Mouse (Mus musculus): ENCODE data around the gene Ccnyl1. TPM values are rescaled to one million over a fixed set of nuclear protein-coding genes. Genes with fewer than 3 reads are reported as not detected.

Gene Ccnyl1
- polyA plus RNA-seq, 1 experiment from 2014 or later: 8.9 TPM

- Histone ChIP-seq H3K9me3 (ENCODE audit: control insufficient read depth, low read depth, low read length) (no peaks in the 10 kb centered on the region), H3K4me1 (ENCODE audit: control insufficient read depth, insufficient read depth, low read length) (peaks cover 15% of the 10 kb centered on the region), H3K27ac (ENCODE audit: low read length) (peak overlapping the region; percentile 21; the same call in 1 of the 2 replicates), H3K9ac (replicated peaks; ENCODE audit: low read depth, low read length) (no peak overlapping the region), H3K4me3 (ENCODE audit: low read depth, low read length) (no peak overlapping the region), H3K4me2 (replicated peaks; ENCODE audit: low read depth, low read length) (no peak overlapping the region), H3K27me3 (ENCODE audit: control insufficient read depth, insufficient read depth, low read length) (no peaks in the 10 kb centered on the region), H3K36me3 (ENCODE audit: control insufficient read depth, insufficient read depth, low read length) (no peaks in the 10 kb centered on the region)
- ATAC-seq (ENCODE audit: insufficient number of reproducible peaks, insufficient read depth, low FRiP score, low read depth): no peak
- WGBS: 47% methylated on average over 10 of the region's 10 CpGs
Measured at GRCm38 (mm10) chr1:64756640-64757030, 66.4 kb downstream of the Ccnyl1 start.

- no peak overlapping the region for H3K9ac ChIP-seq (replicated peaks; ENCODE audit: low read depth, low read length)
- H3K27ac ChIP-seq (ENCODE audit: low read length): no peak overlapping the region
- H3K36me3 ChIP-seq (ENCODE audit: control insufficient read depth, insufficient read depth, low read length): no peaks in the 10 kb centered on the region
- ATAC-seq (ENCODE audit: insufficient number of reproducible peaks, insufficient read depth, low FRiP score, low read depth): peak; percentile 88
- 19% methylated on average over 2 of the region's 2 CpGs for WGBS
- H3K4me1 ChIP-seq (ENCODE audit: control insufficient read depth, insufficient read depth, low read length): peaks cover 15% of the 10 kb centered on the region
- no peak overlapping the region for H3K4me3 ChIP-seq (ENCODE audit: low read depth, low read length)
- no peaks in the 10 kb centered on the region for H3K27me3 ChIP-seq (ENCODE audit: control insufficient read depth, insufficient read depth, low read length)
- H3K9me3 ChIP-seq (ENCODE audit: control insufficient read depth, low read depth, low read length): no peaks in the 10 kb centered on the region
- H3K4me2 ChIP-seq (replicated peaks; ENCODE audit: low read depth, low read length): no peak overlapping the region
Measured at GRCm38 (mm10) chr1:64757254-64757653, 67.0 kb downstream of the Ccnyl1 start.

DNA sequence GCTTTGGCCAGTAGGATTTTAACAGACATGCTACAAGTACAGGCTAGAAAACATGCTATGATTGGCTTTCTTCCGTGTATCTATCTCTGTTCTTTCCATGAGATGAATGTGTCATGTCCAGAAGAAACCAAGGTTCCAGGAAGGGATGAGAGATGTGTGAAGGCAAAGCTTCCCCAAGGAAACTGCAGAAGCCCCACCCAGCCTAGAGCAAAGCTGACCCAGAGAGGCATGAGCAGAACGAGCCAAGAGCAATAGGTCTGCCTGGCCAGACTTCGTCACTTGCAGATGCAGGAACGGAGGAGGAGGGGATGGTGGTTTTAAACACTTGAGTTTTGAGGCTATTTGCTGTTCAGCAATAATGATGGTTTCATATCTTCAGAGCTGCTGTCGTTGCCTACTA is 67.5 kb downstream of the Ccnyl1 start:
- Histone ChIP-seq H3K9ac (replicated peaks; ENCODE audit: low read depth, low read length) (no peak overlapping the region), H3K4me3 (ENCODE audit: low read depth, low read length) (no peak overlapping the region), H3K27me3 (ENCODE audit: control insufficient read depth, insufficient read depth, low read length) (no peaks in the 10 kb centered on the region), H3K9me3 (ENCODE audit: control insufficient read depth, low read depth, low read length) (no peaks in the 10 kb centered on the region), H3K4me1 (ENCODE audit: control insufficient read depth, insufficient read depth, low read length) (peaks cover 15% of the 10 kb centered on the region), H3K27ac (ENCODE audit: low read length) (no peak overlapping the region), H3K4me2 (replicated peaks; ENCODE audit: low read depth, low read length) (no peak overlapping the region), H3K36me3 (ENCODE audit: control insufficient read depth, insufficient read depth, low read length) (no peaks in the 10 kb centered on the region)
- ATAC-seq (ENCODE audit: insufficient number of reproducible peaks, insufficient read depth, low FRiP score, low read depth): no peak
- WGBS: 66% methylated on average over 5 of the region's 5 CpGs

DNA sequence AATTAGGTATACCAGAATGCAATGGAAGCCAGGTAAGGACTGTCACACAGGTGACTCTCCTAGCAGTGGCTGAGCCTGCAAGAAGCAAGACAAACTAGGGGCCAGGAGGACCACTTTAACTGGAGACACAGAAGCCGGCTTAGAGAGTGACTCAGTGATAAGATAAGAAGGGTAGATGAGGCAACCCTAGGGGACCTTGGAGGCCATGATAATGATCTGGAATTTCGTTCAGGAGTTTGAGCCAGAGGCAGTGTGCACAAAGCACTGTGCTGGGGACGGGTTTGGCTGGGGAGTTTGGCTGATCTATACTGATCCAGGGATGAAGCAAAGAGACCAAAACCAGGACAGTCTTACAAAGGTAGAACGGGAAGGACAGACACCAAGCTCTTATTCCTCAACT is 71.4 kb downstream of the Ccnyl1 start:
- Histone ChIP-seq H3K36me3 (ENCODE audit: control insufficient read depth, insufficient read depth, low read length) (no peaks in the 10 kb centered on the region), H3K9ac (replicated peaks; ENCODE audit: low read depth, low read length) (no peak overlapping the region), H3K27ac (ENCODE audit: low read length) (no peak overlapping the region), H3K27me3 (ENCODE audit: control insufficient read depth, insufficient read depth, low read length) (no peaks in the 10 kb centered on the region), H3K4me2 (replicated peaks; ENCODE audit: low read depth, low read length) (no peak overlapping the region), H3K9me3 (ENCODE audit: control insufficient read depth, low read depth, low read length) (no peaks in the 10 kb centered on the region), H3K4me1 (ENCODE audit: control insufficient read depth, insufficient read depth, low read length) (peaks cover 10% of the 10 kb centered on the region), H3K4me3 (ENCODE audit: low read depth, low read length) (no peak overlapping the region)
- 61% methylated on average over 4 of the region's 4 CpGs for WGBS
- ATAC-seq (ENCODE audit: insufficient number of reproducible peaks, insufficient read depth, low FRiP score, low read depth): no peak

DNA sequence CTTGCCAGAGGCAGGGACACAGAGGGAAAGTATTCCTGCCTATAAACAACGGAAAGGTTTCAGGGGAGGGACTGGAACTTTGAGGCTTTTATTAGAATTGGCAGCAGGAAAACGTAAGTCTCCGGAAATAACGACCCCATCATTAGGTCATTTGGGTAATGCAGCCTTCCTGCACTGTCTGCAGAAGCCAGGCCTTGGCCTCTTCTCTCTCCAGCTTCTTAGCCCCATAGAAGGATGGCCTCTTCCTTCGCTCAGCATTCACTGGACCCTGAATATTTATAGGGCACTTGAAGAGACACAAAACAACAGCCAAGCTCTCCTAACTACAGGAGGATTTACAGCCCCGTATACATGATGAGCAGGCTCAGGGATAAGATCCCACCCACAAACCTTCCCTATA is 79.9 kb downstream of the Ccnyl1 start:
- H3K4me3 ChIP-seq (ENCODE audit: low read depth, low read length): no peak overlapping the region
- H3K9me3 ChIP-seq (ENCODE audit: control insufficient read depth, low read depth, low read length): no peaks in the 10 kb centered on the region
- H3K36me3 ChIP-seq (ENCODE audit: control insufficient read depth, insufficient read depth, low read length): no peaks in the 10 kb centered on the region
- no peak for ATAC-seq (ENCODE audit: insufficient number of reproducible peaks, insufficient read depth, low FRiP score, low read depth)
- no peak overlapping the region for H3K9ac ChIP-seq (replicated peaks; ENCODE audit: low read depth, low read length)
- WGBS: 43% methylated on average over 6 of the region's 6 CpGs
- H3K27me3 ChIP-seq (ENCODE audit: control insufficient read depth, insufficient read depth, low read length): no peaks in the 10 kb centered on the region
- H3K4me1 ChIP-seq (ENCODE audit: control insufficient read depth, insufficient read depth, low read length): no peaks in the 10 kb centered on the region
- H3K27ac ChIP-seq (ENCODE audit: low read length): no peak overlapping the region
- H3K4me2 ChIP-seq (replicated peaks; ENCODE audit: low read depth, low read length): no peak overlapping the region

DNA sequence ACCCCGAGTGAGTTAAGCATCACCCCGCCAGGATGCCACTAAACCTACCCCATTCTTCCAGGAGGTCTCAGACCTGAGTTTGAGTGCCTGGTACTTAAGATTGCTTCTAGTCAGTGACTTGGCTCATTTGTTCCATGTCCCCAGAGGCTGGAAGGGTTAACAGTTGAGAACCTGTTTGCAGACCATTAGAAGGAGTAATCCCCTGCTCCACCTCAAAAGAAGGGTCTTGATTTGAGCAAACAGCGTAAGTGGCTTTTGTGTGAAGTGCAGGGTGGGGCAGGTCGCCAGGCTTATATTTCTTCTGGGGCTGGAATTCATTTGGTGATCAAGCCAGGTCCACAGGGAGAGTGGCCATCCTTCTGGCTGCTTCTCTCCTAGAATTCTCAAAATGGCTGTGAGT is 83.0 kb downstream of the Ccnyl1 start:
- no peaks in the 10 kb centered on the region for H3K27me3 ChIP-seq (ENCODE audit: control insufficient read depth, insufficient read depth, low read length)
- H3K4me2 ChIP-seq (replicated peaks; ENCODE audit: low read depth, low read length): no peak overlapping the region
- H3K9ac ChIP-seq (replicated peaks; ENCODE audit: low read depth, low read length): no peak overlapping the region
- ATAC-seq (ENCODE audit: insufficient number of reproducible peaks, insufficient read depth, low FRiP score, low read depth): peak; percentile 61
- WGBS: 72% methylated on average over 4 of the region's 4 CpGs
- no peak overlapping the region for H3K27ac ChIP-seq (ENCODE audit: low read length)
- no peaks in the 10 kb centered on the region for H3K4me1 ChIP-seq (ENCODE audit: control insufficient read depth, insufficient read depth, low read length)
- H3K36me3 ChIP-seq (ENCODE audit: control insufficient read depth, insufficient read depth, low read length): no peaks in the 10 kb centered on the region
- no peaks in the 10 kb centered on the region for H3K9me3 ChIP-seq (ENCODE audit: control insufficient read depth, low read depth, low read length)
- no peak overlapping the region for H3K4me3 ChIP-seq (ENCODE audit: low read depth, low read length)

Other genes starting within 250 kb of the Ccnyl1 start
- 46.1 and 49.2 TPM in 2 replicates for gene Creb1, start 157.8 kb upstream of the Ccnyl1 start, polyA plus RNA-seq (2014; fragmentation: Nextera tagmentation; extraction: Ambion mirVana)
- gene Mettl21a, start 73.2 kb upstream of the Ccnyl1 start, polyA plus RNA-seq (2014; fragmentation: Nextera tagmentation; extraction: Ambion mirVana): 21.3 and 24.5 TPM in 2 replicates
- gene Fzd5, start 47.3 kb downstream of the Ccnyl1 start, polyA plus RNA-seq (2014; fragmentation: Nextera tagmentation; extraction: Ambion mirVana): 11.6 and 11.8 TPM in 2 replicates